Mouse (Mus musculus): ENCODE results near the gene Sap30.

DNA sequence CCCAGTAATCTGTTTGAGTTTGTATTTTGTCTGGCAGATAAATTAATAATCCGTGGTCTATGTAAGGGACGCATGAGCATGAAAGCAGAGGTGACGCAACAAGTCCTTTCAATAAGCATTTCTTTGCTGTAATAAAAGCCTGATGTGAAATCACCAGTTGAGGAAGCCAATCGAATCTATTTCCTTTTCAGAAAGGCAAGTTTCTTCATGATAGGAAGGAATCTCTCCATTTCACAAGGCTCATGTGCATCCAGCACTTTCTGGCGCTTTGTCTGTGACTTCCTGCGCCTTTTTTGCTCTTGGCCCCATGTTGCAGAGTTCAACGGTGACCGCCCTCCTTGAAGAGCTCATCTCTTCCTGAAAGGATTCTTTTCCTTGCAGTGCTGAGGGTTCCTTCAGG, 8.0 kb downstream of the Sap30 start:
- TF ChIP-seq POLR2A (IDR thresholded peaks at IDR 0.05; ENCODE audit: control insufficient read depth, extremely low read depth, insufficient read depth, low read length, poor library complexity): no peak
- TF ChIP-seq CTCF (IDR thresholded peaks at IDR 0.05; ENCODE audit: borderline replicate concordance, control insufficient read depth, extremely low read depth, insufficient read depth, low read length, poor library complexity): no peak
